Comparison of ENCODE assay signal across 8 mouse cellular contexts in the genomic region with DNA sequence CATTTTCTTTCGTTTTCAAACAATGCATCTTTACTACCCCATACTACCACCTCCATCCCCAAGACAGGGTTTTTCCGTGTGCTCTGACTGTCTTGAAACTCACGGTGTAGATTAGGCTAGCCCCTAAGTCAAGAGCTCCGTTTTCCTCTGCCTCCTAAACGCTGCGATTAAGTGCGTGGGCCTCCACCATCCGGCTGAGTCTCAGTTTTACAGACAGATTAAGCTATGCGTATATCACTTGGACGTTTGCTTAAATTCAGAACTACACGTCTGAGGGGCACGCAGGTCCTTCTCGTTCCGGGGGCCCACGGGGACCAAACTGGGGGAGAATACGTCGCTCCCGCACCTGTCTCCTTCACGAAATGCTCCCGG. TPM values are rescaled to one million over a fixed set of nuclear protein-coding genes. Genes with fewer than 3 reads are reported as not detected.
DNase-seq lines count a peak whose midpoint lies in the region; ATAC-seq and TF ChIP-seq lines count a peak whose summit lies in the region.

No protein-coding gene starts in this region.

- H3K27ac ChIP-seq in lung, embryonic 14.5 days (ENCODE audit: low read depth) = peak overlapping the region; percentile 72
- H3K27ac ChIP-seq in embryonic facial prominence, embryonic 13.5 days = peak overlapping the region; percentile 69; the same call in 1 of the 2 replicates
- peak overlapping the region; percentile 17 for H3K27ac ChIP-seq in intestine, postnatal 0 days (ENCODE audit: low read depth, low read length)
- peak overlapping the region; percentile 75 for H3K27ac ChIP-seq in neural tube, embryonic 15.5 days (replicated peaks)

- H3K9ac ChIP-seq in lung, embryonic 14.5 days = peak overlapping the region; percentile 78
- H3K9ac ChIP-seq in embryonic facial prominence, embryonic 13.5 days = peak overlapping the region; percentile 88
- H3K9ac ChIP-seq in intestine, postnatal 0 days (ENCODE audit: low read depth, low read length) = peak overlapping the region; percentile 51
- H3K9ac ChIP-seq in neural tube, embryonic 15.5 days (replicated peaks) = peak overlapping the region; percentile 87

- DNase-seq in lung, embryonic 14.5 days = no peak
- no peak for DNase-seq in lung, postnatal 14 days
- DNase-seq in gastrocnemius, postnatal 10 days = no peak
- DNase-seq in adrenal gland, adult (ENCODE audit: inconsistent age in 2 of 2, low spot score in 1 of 2) = no peak
- DNase-seq in urinary bladder, postnatal 14 days (ENCODE audit: low spot score) = no peak

- TF ChIP-seq CTCF in lung, embryonic 14.5 days (IDR thresholded peaks at IDR 0.05; ENCODE audit: low read depth) = no peak
- TF ChIP-seq CTCF in intestine, postnatal 0 days (IDR thresholded peaks at IDR 0.05; ENCODE audit: low read depth) = no peak

- 1% methylated on average over 20 of the region's 20 CpGs for WGBS in lung, embryonic 14.5 days
- WGBS in embryonic facial prominence, embryonic 13.5 days = under 1% methylated on average over 20 of the region's 20 CpGs
- 1% methylated on average over 20 of the region's 20 CpGs for WGBS in intestine, postnatal 0 days
- 2% methylated on average over 20 of the region's 20 CpGs for WGBS in neural tube, embryonic 15.5 days

- H3K9me3 ChIP-seq in lung, embryonic 14.5 days (ENCODE audit: low read depth, low read length) = no peaks in the 10 kb centered on the region
- H3K9me3 ChIP-seq in embryonic facial prominence, embryonic 13.5 days = no peaks in the 10 kb centered on the region
- H3K9me3 ChIP-seq in intestine, postnatal 0 days (ENCODE audit: control insufficient read depth) = no peaks in the 10 kb centered on the region
- no peaks in the 10 kb centered on the region for H3K9me3 ChIP-seq in neural tube, embryonic 15.5 days (replicated peaks)

- H3K36me3 ChIP-seq in lung, embryonic 14.5 days (ENCODE audit: insufficient read depth) = peaks cover 44% of the 10 kb centered on the region
- H3K36me3 ChIP-seq in embryonic facial prominence, embryonic 13.5 days = peaks cover 42% of the 10 kb centered on the region
- H3K36me3 ChIP-seq in intestine, postnatal 0 days (ENCODE audit: control insufficient read depth, insufficient read depth) = peaks cover 27% of the 10 kb centered on the region; the same call in 1 of the 2 replicates
- peaks cover 38% of the 10 kb centered on the region for H3K36me3 ChIP-seq in neural tube, embryonic 15.5 days

- H3K4me3 ChIP-seq in lung, embryonic 14.5 days (ENCODE audit: low read depth, low read length) = peak overlapping the region; percentile 92
- H3K4me3 ChIP-seq in embryonic facial prominence, embryonic 13.5 days = peak overlapping the region; percentile 92
- peak overlapping the region; percentile 89 for H3K4me3 ChIP-seq in intestine, postnatal 0 days (ENCODE audit: low read depth, low read length)
- H3K4me3 ChIP-seq in neural tube, embryonic 15.5 days (replicated peaks) = peak overlapping the region; percentile 71

- H3K27me3 ChIP-seq in lung, embryonic 14.5 days (ENCODE audit: insufficient read depth, low read length) = no peaks in the 10 kb centered on the region
- no peaks in the 10 kb centered on the region for H3K27me3 ChIP-seq in embryonic facial prominence, embryonic 13.5 days
- no peaks in the 10 kb centered on the region for H3K27me3 ChIP-seq in intestine, postnatal 0 days (replicated peaks; ENCODE audit: control insufficient read depth, insufficient read depth, low read length)
- H3K27me3 ChIP-seq in neural tube, embryonic 15.5 days (replicated peaks) = no peaks in the 10 kb centered on the region

- peak overlapping the region; percentile 79 for H3K4me2 ChIP-seq in lung, embryonic 14.5 days
- peak overlapping the region; percentile 76 for H3K4me2 ChIP-seq in embryonic facial prominence, embryonic 13.5 days
- H3K4me2 ChIP-seq in intestine, postnatal 0 days (replicated peaks; ENCODE audit: low read depth) = peak overlapping the region; percentile 83
- H3K4me2 ChIP-seq in neural tube, embryonic 15.5 days = peak overlapping the region; percentile 71

- ATAC-seq in lung, embryonic 14.5 days (ENCODE audit: insufficient read depth) = no peak
- ATAC-seq in embryonic facial prominence, embryonic 13.5 days (ENCODE audit: insufficient number of reproducible peaks, insufficient read depth, low FRiP score, low TSS enrichment, low read depth) = no peak
- ATAC-seq in intestine, postnatal 0 days = no peak
- ATAC-seq in neural tube, embryonic 15.5 days (ENCODE audit: low FRiP score) = peak; percentile 16; the same call in 1 of the 2 replicates

- no peaks in the 10 kb centered on the region for H3K4me1 ChIP-seq in lung, embryonic 14.5 days (ENCODE audit: insufficient read depth)
- H3K4me1 ChIP-seq in embryonic facial prominence, embryonic 13.5 days = peaks cover 20% of the 10 kb centered on the region
- no peaks in the 10 kb centered on the region for H3K4me1 ChIP-seq in intestine, postnatal 0 days (replicated peaks; ENCODE audit: control insufficient read depth, insufficient read depth, low read length)
- H3K4me1 ChIP-seq in neural tube, embryonic 15.5 days = peaks cover 25% of the 10 kb centered on the region

RNA-seq across cellular contexts. Expression of gene Mrpl38, which starts 0.6 kb away (rescaled TPM):
- 89.3 and 91.9 TPM in 2 replicates for polyA plus RNA-seq in lung, embryonic 14.5 days (2014; fragmentation: Nextera tagmentation; extraction: Ambion mirVana)
- 75.2 and 80.0 TPM in 2 replicates for polyA plus RNA-seq in embryonic facial prominence, embryonic 13.5 days (2015; fragmentation: Nextera tagmentation; extraction: Ambion mirVana)
- polyA plus RNA-seq in intestine, postnatal 0 days (2015; fragmentation: Nextera tagmentation; extraction: Ambion mirVana) = 35.6 and 38.5 TPM in 2 replicates
- polyA plus RNA-seq in neural tube, embryonic 15.5 days (2015; fragmentation: Nextera tagmentation; extraction: Ambion mirVana) = 82.2 and 95.1 TPM in 2 replicates
- 10 to 100 TPM; 40.8 to 46.2 TPM for total RNA-seq in gastrocnemius, postnatal 10 days (2021)

RNA-seq across cellular contexts. Expression of gene Trim65, which starts 7.2 kb away (rescaled TPM):
- 3.7 and 3.9 TPM in 2 replicates for polyA plus RNA-seq in lung, embryonic 14.5 days (2014; fragmentation: Nextera tagmentation; extraction: Ambion mirVana)
- polyA plus RNA-seq in embryonic facial prominence, embryonic 13.5 days (2015; fragmentation: Nextera tagmentation; extraction: Ambion mirVana) = 2.8 and 3.2 TPM in 2 replicates
- 3.1 and 3.3 TPM in 2 replicates for polyA plus RNA-seq in intestine, postnatal 0 days (2015; fragmentation: Nextera tagmentation; extraction: Ambion mirVana)
- polyA plus RNA-seq in neural tube, embryonic 15.5 days (2015; fragmentation: Nextera tagmentation; extraction: Ambion mirVana) = 3.4 and 4.1 TPM in 2 replicates
- 1 to 10 TPM; 3.3 to 3.6 TPM for total RNA-seq in gastrocnemius, postnatal 10 days (2021)

RNA-seq across cellular contexts. Expression of gene Trim47, which starts 11.1 kb away (rescaled TPM):
- polyA plus RNA-seq in lung, embryonic 14.5 days (2014; fragmentation: Nextera tagmentation; extraction: Ambion mirVana) = 12.7 and 13.2 TPM in 2 replicates
- 8.6 and 9.4 TPM in 2 replicates for polyA plus RNA-seq in embryonic facial prominence, embryonic 13.5 days (2015; fragmentation: Nextera tagmentation; extraction: Ambion mirVana)
- 15.7 and 16.1 TPM in 2 replicates for polyA plus RNA-seq in intestine, postnatal 0 days (2015; fragmentation: Nextera tagmentation; extraction: Ambion mirVana)
- polyA plus RNA-seq in neural tube, embryonic 15.5 days (2015; fragmentation: Nextera tagmentation; extraction: Ambion mirVana) = 9.8 TPM in 2 replicates
- 10 to 100 TPM; 21.9 to 31.7 TPM for total RNA-seq in gastrocnemius, postnatal 10 days (2021)

RNA-seq across cellular contexts. Expression of gene Fbf1, which starts 29.9 kb away (rescaled TPM):
- polyA plus RNA-seq in lung, embryonic 14.5 days (2014; fragmentation: Nextera tagmentation; extraction: Ambion mirVana) = 30.9 and 35.2 TPM in 2 replicates
- polyA plus RNA-seq in embryonic facial prominence, embryonic 13.5 days (2015; fragmentation: Nextera tagmentation; extraction: Ambion mirVana) = 49.5 and 60.3 TPM in 2 replicates
- polyA plus RNA-seq in intestine, postnatal 0 days (2015; fragmentation: Nextera tagmentation; extraction: Ambion mirVana) = 3.7 and 4.8 TPM in 2 replicates
- 44.2 and 48.5 TPM in 2 replicates for polyA plus RNA-seq in neural tube, embryonic 15.5 days (2015; fragmentation: Nextera tagmentation; extraction: Ambion mirVana)
- 10 to 100 TPM; 13.8 to 18.2 TPM for total RNA-seq in gastrocnemius, postnatal 10 days (2021)

RNA-seq across cellular contexts. Expression of gene Wbp2, which starts 51.3 kb away (rescaled TPM):
- 66.5 and 69.8 TPM in 2 replicates for polyA plus RNA-seq in lung, embryonic 14.5 days (2014; fragmentation: Nextera tagmentation; extraction: Ambion mirVana)
- polyA plus RNA-seq in embryonic facial prominence, embryonic 13.5 days (2015; fragmentation: Nextera tagmentation; extraction: Ambion mirVana) = 48.8 and 52.0 TPM in 2 replicates
- 179 and 201 TPM in 2 replicates for polyA plus RNA-seq in intestine, postnatal 0 days (2015; fragmentation: Nextera tagmentation; extraction: Ambion mirVana)
- 162 and 167 TPM in 2 replicates for polyA plus RNA-seq in neural tube, embryonic 15.5 days (2015; fragmentation: Nextera tagmentation; extraction: Ambion mirVana)
- 10 to 100 TPM; 64.8 to 66.8 TPM for total RNA-seq in gastrocnemius, postnatal 10 days (2021)

Comparison
In these comparisons a context has a peak if more than half of its experiments do, and no peak if none do; other contexts are left out.
1. H3K27ac ChIP-seq: peak in every context shown above with its lines; median percentile 75 in neural tube, embryonic 15.5 days; 72 in lung, embryonic 14.5 days; 69 in embryonic facial prominence, embryonic 13.5 days; 17 in intestine, postnatal 0 days.